Mouse (Mus musculus): ENCODE measurements around the gene Cpm.

Gene Cpm

GRCm38 (mm10) chr10:117663865-117664200 is 34.5 kb downstream of the Cpm start:
- peak; percentile 88 for DNase-seq

- no peak for DNase-seq
These were observed 35.1 kb downstream of the Cpm start for GRCm38 (mm10) chr10:117664208-117664925.

GRCm38 (mm10) chr10:117664926-117665209 is 35.6 kb downstream of the Cpm start:
- no peak for DNase-seq

GRCm38 (mm10) chr10:117665376-117666275 is 36.3 kb downstream of the Cpm start:
- DNase-seq = no peak

- DNase-seq = no peak
These were observed 37.1 kb downstream of the Cpm start for GRCm38 (mm10) chr10:117666361-117666760.

GRCm38 (mm10) chr10:117666947-117667630 is 37.8 kb downstream of the Cpm start:
- no peak for DNase-seq

- no peak for DNase-seq
These were observed 38.6 kb downstream of the Cpm start for GRCm38 (mm10) chr10:117667663-117668507.

GRCm38 (mm10) chr10:117668546-117669300 is 39.4 kb downstream of the Cpm start:
- DNase-seq = no peak

- DNase-seq = no peak
These were observed 40.3 kb downstream of the Cpm start for GRCm38 (mm10) chr10:117669449-117670090.

GRCm38 (mm10) chr10:117670092-117670491 is 40.8 kb downstream of the Cpm start:
- DNase-seq = no peak

- DNase-seq = no peak
These were observed 41.5 kb downstream of the Cpm start for GRCm38 (mm10) chr10:117670791-117671190.

GRCm38 (mm10) chr10:117671266-117671665 is 42.0 kb downstream of the Cpm start:
- no peak for DNase-seq

GRCm38 (mm10) chr10:117671930-117672666 is 42.8 kb downstream of the Cpm start:
- no peak for DNase-seq

GRCm38 (mm10) chr10:117672693-117673092 is 43.4 kb downstream of the Cpm start:
- DNase-seq = no peak

- no peak for DNase-seq
These were observed 44.6 kb downstream of the Cpm start for GRCm38 (mm10) chr10:117673913-117674312.

GRCm38 (mm10) chr10:117674359-117675019 is 45.2 kb downstream of the Cpm start:
- no peak for DNase-seq

GRCm38 (mm10) chr10:117675096-117676035 is 46.1 kb downstream of the Cpm start:
- DNase-seq = peak; percentile 66

- no peak for DNase-seq
These were observed 46.8 kb downstream of the Cpm start for GRCm38 (mm10) chr10:117676036-117676643.

Measured in kidney, postnatal 14 days (tissue).